Mouse (Mus musculus) kidney, postnatal 14 days (tissue): ENCODE measurements at regions not wholly inside any gene's neighbourhood (a gene's known extent, or its start where the extent isn't known, plus 50 kb on each side); places are given as distances from the start of the nearest gene placed in this dataset.

Experiments used
- DNase-seq: peaks from one replicate; pipeline ENCODE4 v3.0.0; 2022; ENCODE audit warnings: mixed read lengths

- DNase-seq = no peak
Measured at GRCm38 (mm10) chr1:154255971-154256370, 55.0 kb downstream of the Zfp648 start.

GRCm38 (mm10) chr1:154256811-154257210 is 55.8 kb downstream of the Zfp648 start:
- no peak for DNase-seq

DNA sequence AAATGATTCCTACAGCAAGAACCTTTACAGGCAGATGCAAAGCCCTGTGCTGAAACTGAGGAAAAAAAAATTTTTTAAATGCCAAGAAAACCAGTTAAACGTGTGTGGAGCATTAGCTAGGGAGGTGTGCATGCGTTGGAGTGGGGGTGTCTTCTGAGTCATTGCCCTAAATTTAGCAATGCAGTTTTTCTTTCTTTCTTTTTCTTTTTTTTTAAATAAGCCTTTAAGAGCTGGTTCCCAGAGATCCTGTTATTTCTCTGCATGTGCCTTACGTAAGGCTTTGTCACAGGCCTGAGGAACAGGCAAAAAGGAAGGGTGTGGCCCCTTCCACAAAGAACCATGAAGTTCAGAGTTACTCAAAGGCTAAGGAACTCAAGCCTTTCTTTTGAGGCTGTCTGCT is 57.5 kb downstream of the Zfp648 start:
- no peak for DNase-seq

DNA sequence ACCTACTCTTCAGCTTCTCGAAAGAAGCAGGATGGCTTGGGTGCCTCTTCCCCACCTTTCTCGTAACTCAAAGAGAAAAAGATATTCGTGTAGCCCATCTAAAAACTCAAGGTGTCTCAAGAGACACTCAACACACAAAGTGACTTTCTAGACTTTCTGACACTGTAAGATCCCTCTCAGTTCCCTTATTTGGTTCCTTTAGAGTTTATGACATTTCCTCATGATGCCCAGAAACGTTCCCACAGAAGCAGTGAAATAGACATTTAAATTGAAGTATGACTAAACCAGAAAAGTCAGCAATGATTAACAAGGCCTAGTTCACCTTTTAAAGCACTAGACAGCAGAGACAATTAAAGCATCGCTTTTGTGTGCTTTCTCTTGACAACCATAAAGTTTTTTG is 59.4 kb downstream of the Zfp648 start:
- DNase-seq = no peak

DNA sequence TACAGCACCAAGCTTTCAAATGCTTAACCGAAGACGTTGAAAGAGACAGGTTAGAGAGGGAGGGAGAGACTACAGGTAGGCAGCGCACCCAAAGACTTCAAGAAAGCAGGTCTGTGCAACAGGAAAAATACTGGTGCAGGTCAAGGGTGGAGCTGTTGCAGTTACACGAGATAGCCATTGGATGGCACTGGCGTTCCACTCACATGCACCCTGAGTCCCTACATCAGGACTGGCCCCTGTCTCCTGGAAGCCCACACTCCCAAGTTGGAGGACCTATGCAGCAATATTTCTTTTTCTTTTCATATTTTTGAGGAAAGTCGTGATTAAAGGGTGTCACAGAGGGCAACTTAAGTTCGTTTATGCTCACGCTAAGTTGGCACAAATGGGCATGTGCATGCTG is 80.5 kb downstream of the Zfp648 start:
- peak; percentile 47 for DNase-seq

DNA sequence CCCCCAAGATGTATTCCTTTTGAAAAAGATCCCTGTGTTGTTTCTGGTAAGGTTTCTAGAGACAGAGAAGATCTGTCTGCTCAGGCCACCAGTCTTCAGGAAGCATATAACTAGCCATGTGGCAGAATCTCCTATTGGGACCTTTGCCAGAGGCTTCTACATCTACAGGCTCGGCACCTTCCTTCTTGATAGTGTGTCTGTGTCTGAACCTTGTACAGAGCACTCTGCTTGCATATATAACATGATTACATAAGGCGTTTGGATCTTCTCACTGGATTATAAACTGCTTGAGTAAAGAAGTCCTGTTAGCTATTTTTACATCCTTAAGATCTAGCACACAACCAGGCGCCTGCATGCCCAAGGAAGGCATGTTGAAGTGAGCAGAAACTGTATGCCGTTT is 85.1 kb downstream of the Zfp648 start:
- no peak for DNase-seq

DNA sequence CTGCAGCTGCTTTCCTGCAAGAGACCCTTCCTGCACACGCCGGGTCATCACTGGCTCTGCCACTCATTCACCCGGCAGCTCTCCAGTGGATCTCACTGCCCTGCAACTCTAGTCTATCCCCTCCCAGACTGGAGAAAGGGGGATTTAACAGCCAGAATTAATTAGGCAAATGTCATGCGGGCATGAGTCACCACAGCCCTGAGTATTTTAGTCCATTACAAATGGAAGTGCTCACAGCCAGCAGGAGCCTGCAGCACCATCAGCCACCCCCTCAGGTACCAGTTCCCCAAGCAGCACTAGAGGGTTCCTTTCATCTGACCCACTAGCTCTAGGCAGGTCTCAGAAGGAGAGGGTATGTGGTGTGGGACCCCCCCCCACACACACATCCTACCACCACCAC is 91.7 kb downstream of the Zfp648 start:
- DNase-seq = no peak

GRCm38 (mm10) chr1:154296080-154296479 is 95.1 kb downstream of the Zfp648 start:
- DNase-seq = no peak

GRCm38 (mm10) chr1:154299866-154300265 is 98.9 kb downstream of the Zfp648 start:
- no peak for DNase-seq

DNA sequence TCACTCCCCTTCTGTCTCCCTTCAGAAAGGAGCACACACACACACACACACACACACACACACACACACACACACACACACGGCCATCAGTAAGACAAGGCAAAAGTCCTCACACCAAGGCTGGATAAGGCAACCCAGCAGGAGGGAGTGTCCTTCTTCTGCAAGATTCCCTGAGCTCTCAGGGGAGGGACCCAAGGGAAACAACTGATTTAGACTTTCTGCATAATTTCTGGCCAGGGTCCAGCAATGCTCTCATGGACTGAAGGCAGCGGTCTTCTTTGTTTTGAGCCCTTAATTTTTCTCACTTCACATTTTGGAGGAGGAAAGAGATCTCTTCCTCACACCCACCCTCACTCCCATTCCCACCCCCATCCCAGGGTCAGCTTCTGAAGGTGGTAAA is 108.7 kb downstream of the Zfp648 start:
- peak; percentile 43 for DNase-seq
